Mouse (Mus musculus): ENCODE measurements at regions not wholly inside any gene's neighbourhood (a gene's known extent, or its start where the extent isn't known, plus 50 kb on each side); places are given as distances from the start of the nearest gene placed in this dataset.
A peak's percentile ranks its signal among the peaks of the same experiment; 100 is the strongest.

DNA sequence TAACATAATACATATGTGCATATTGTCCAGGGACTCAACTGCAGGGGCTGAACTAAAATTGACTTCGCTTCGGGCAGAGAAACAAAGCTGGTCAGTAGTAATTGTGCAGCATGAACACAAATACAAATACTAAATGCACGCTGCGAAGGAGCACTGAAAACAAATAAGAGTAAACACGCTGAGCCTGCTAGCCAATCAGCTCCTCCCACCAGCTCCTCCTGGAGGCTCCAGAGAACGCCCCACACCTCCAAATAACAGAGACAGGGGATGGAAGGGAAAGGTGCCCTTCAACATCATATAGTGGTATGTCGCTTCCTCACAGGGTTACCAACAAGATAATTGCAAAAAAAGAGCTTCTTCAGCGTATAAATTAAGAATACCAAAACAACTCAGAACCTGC lies 159.6 kb downstream of the Gm11361 start:
- WGBS = 18% methylated on average over 8 of the region's 8 CpGs
- H3K27me3 ChIP-seq (ENCODE audit: control insufficient read depth, insufficient read depth, low read length) = no peaks in the 10 kb centered on the region
- peak; percentile 57 to 68 for DNase-seq
- TF ChIP-seq POLR2A (IDR thresholded peaks at IDR 0.05; ENCODE audit: borderline replicate concordance, insufficient read depth, low read length) (no peak), CTCF (IDR thresholded peaks at IDR 0.05; ENCODE audit: borderline replicate concordance, insufficient read depth, low read depth, low read length) (no peak)
- no peak overlapping the region for H3K27ac ChIP-seq (ENCODE audit: insufficient read depth, low read length)
- peak overlapping the region; percentile 27 for H3K4me3 ChIP-seq (replicated peaks; ENCODE audit: insufficient read depth, low read depth, low read length)
- H3K4me1 ChIP-seq (ENCODE audit: control insufficient read depth, insufficient read depth, low read length) = peaks cover 3% of the 10 kb centered on the region; the same call in 1 of the 2 replicates

GRCm38 (mm10) chr13:28416231-28416630 lies 158.9 kb downstream of the Gm11361 start:
- TF ChIP-seq POLR2A (IDR thresholded peaks at IDR 0.05; ENCODE audit: borderline replicate concordance, insufficient read depth, low read length) (no peak), CTCF (IDR thresholded peaks at IDR 0.05; ENCODE audit: borderline replicate concordance, insufficient read depth, low read depth, low read length) (no peak)
- H3K4me1 ChIP-seq (ENCODE audit: control insufficient read depth, insufficient read depth, low read length) = peaks cover 3% of the 10 kb centered on the region; the same call in 1 of the 2 replicates
- H3K27ac ChIP-seq (ENCODE audit: insufficient read depth, low read length) = peak overlapping the region; percentile 88
- WGBS = 5% methylated on average over 6 of the region's 6 CpGs
- peak; percentile 57 to 73 for DNase-seq
- peak overlapping the region; percentile 27 for H3K4me3 ChIP-seq (replicated peaks; ENCODE audit: insufficient read depth, low read depth, low read length)
- H3K27me3 ChIP-seq (ENCODE audit: control insufficient read depth, insufficient read depth, low read length) = no peaks in the 10 kb centered on the region

- TF ChIP-seq POLR2A (IDR thresholded peaks at IDR 0.05; ENCODE audit: borderline replicate concordance, insufficient read depth, low read length) (no peak), CTCF (IDR thresholded peaks at IDR 0.05; ENCODE audit: borderline replicate concordance, insufficient read depth, low read depth, low read length) (no peak)
- H3K4me1 ChIP-seq (ENCODE audit: control insufficient read depth, insufficient read depth, low read length) = peaks cover 3% of the 10 kb centered on the region; the same call in 1 of the 2 replicates
- DNase-seq = peak; percentile 14 to 16
- no peaks in the 10 kb centered on the region for H3K27me3 ChIP-seq (ENCODE audit: control insufficient read depth, insufficient read depth, low read length)
- no peak overlapping the region for H3K4me3 ChIP-seq (replicated peaks; ENCODE audit: insufficient read depth, low read depth, low read length)
- 17% methylated on average over 1 of the region's 1 CpGs for WGBS
- no peak overlapping the region for H3K27ac ChIP-seq (ENCODE audit: insufficient read depth, low read length)
Observed at GRCm38 (mm10) chr13:28415769-28416168, 158.4 kb downstream of the Gm11361 start.

DNA sequence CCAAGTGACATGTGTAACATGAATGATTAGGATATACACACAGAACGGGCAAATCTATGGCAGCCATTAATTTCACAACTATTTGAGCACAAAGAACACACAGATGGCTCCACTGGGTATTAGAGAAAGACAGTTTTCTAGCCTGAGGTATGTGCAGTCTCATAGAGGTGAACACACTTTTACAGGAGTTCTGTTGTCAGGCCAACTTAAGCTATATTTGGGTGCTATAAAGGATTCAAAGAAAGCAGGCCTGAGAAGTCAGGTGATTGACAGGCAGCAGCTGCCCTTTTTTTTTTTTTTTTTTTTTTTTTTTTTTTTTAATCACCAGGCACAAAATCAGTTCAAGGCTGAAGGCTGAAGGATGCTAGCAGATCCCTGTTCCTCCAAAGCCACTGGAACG lies 153.0 kb downstream of the Gm11361 start:
- no peak for DNase-seq
- no peak for TF ChIP-seq CTCF (IDR thresholded peaks at IDR 0.05; ENCODE audit: borderline replicate concordance, insufficient read depth, low read depth, low read length)
- no peak for TF ChIP-seq POLR2A (IDR thresholded peaks at IDR 0.05; ENCODE audit: borderline replicate concordance, insufficient read depth, low read length)
- WGBS = 55% methylated on average over 2 of the region's 2 CpGs
- no peak overlapping the region for H3K27ac ChIP-seq (ENCODE audit: insufficient read depth, low read length)
- H3K4me1 ChIP-seq (ENCODE audit: control insufficient read depth, insufficient read depth, low read length) = no peaks in the 10 kb centered on the region
- H3K4me3 ChIP-seq (replicated peaks; ENCODE audit: insufficient read depth, low read depth, low read length) = no peak overlapping the region
- no peaks in the 10 kb centered on the region for H3K27me3 ChIP-seq (ENCODE audit: control insufficient read depth, insufficient read depth, low read length)

- WGBS = 62% methylated on average over 1 of the region's 1 CpGs
- no peaks in the 10 kb centered on the region for H3K4me1 ChIP-seq (ENCODE audit: control insufficient read depth, insufficient read depth, low read length)
- no peak for DNase-seq
- no peaks in the 10 kb centered on the region for H3K27me3 ChIP-seq (ENCODE audit: control insufficient read depth, insufficient read depth, low read length)
- H3K27ac ChIP-seq (ENCODE audit: insufficient read depth, low read length) = no peak overlapping the region
- no peak for TF ChIP-seq POLR2A (IDR thresholded peaks at IDR 0.05; ENCODE audit: borderline replicate concordance, insufficient read depth, low read length)
- TF ChIP-seq CTCF (IDR thresholded peaks at IDR 0.05; ENCODE audit: borderline replicate concordance, insufficient read depth, low read depth, low read length) = no peak
- no peak overlapping the region for H3K4me3 ChIP-seq (replicated peaks; ENCODE audit: insufficient read depth, low read depth, low read length)
Observed at GRCm38 (mm10) chr13:28409609-28409902, 152.2 kb downstream of the Gm11361 start.

GRCm38 (mm10) chr13:28408868-28409608 lies 151.7 kb downstream of the Gm11361 start:
- Histone ChIP-seq H3K4me1 (ENCODE audit: control insufficient read depth, insufficient read depth, low read length) (no peaks in the 10 kb centered on the region), H3K4me3 (replicated peaks; ENCODE audit: insufficient read depth, low read depth, low read length) (no peak overlapping the region), H3K27me3 (ENCODE audit: control insufficient read depth, insufficient read depth, low read length) (no peaks in the 10 kb centered on the region), H3K27ac (ENCODE audit: insufficient read depth, low read length) (no peak overlapping the region)
- DNase-seq = no peak
- WGBS = 55% methylated on average over 7 of the region's 7 CpGs
- TF ChIP-seq POLR2A (IDR thresholded peaks at IDR 0.05; ENCODE audit: borderline replicate concordance, insufficient read depth, low read length) (no peak), CTCF (IDR thresholded peaks at IDR 0.05; ENCODE audit: borderline replicate concordance, insufficient read depth, low read depth, low read length) (no peak)

- Histone ChIP-seq H3K4me1 (ENCODE audit: control insufficient read depth, insufficient read depth, low read length) (no peaks in the 10 kb centered on the region), H3K4me3 (replicated peaks; ENCODE audit: insufficient read depth, low read depth, low read length) (no peak overlapping the region), H3K27ac (ENCODE audit: insufficient read depth, low read length) (no peak overlapping the region), H3K27me3 (ENCODE audit: control insufficient read depth, insufficient read depth, low read length) (no peaks in the 10 kb centered on the region)
- DNase-seq = no peak
- TF ChIP-seq POLR2A (IDR thresholded peaks at IDR 0.05; ENCODE audit: borderline replicate concordance, insufficient read depth, low read length) = no peak
- TF ChIP-seq CTCF (IDR thresholded peaks at IDR 0.05; ENCODE audit: borderline replicate concordance, insufficient read depth, low read depth, low read length) = no peak
- 52% methylated on average over 7 of the region's 7 CpGs for WGBS
Observed at GRCm38 (mm10) chr13:28400459-28400858, 143.1 kb downstream of the Gm11361 start.
